Mouse (Mus musculus) midbrain, embryonic 11.5 days (tissue): ENCODE data around the gene Rnf151. TPM values are rescaled to one million over a fixed set of nuclear protein-coding genes. Genes with fewer than 3 reads are reported as not detected.

Experiments used
- ATAC-seq: fragments of 200-750 bp; cut with Nextera tagmentation; 2 replicates; pipeline ENCODE4 v1.8.0; 2017; ENCODE audit warnings: moderate TSS enrichment, moderate library complexity; ENCODE audit not compliant: low FRiP score
- DNase-seq: peaks from one replicate; pipeline ENCODE4 v3.0.0; 2015; ENCODE audit warnings: low spot score; ENCODE audit errors: missing footprints
- H3K27ac ChIP-seq: fragments of 300-500 bp; sonication (generic); 2 replicates; pipeline ENCODE4 v1.5.1; 2014; ENCODE audit warnings: low read depth, low read length
- H3K27me3 ChIP-seq: fragments of 300-500 bp; sonication (generic); 2 replicates; pipeline ENCODE4 v1.6.1; 2014; ENCODE audit warnings: mild to moderate bottlenecking, low read length, moderate library complexity, mixed read lengths; ENCODE audit not compliant: control insufficient read depth, insufficient read depth
- H3K36me3 ChIP-seq: fragments of 300-500 bp; sonication (generic); 2 replicates; pipeline ENCODE4 v1.6.1; 2014; ENCODE audit warnings: mild to moderate bottlenecking, low read length, moderate library complexity, mixed read lengths; ENCODE audit not compliant: control insufficient read depth, insufficient read depth
- H3K4me1 ChIP-seq: fragments of 300-500 bp; sonication (generic); 2 replicates; pipeline ENCODE4 v1.6.1; 2014; ENCODE audit warnings: low read length; ENCODE audit not compliant: control insufficient read depth, insufficient read depth
- H3K4me2 ChIP-seq: fragments of 300-500 bp; sonication (generic); 2 replicates; pipeline ENCODE4 v1.6.1; 2014; ENCODE audit warnings: mild to moderate bottlenecking, moderate library complexity
- H3K4me3 ChIP-seq: fragments of 300-500 bp; sonication (generic); 2 replicates; pipeline ENCODE4 v1.5.1; 2014; ENCODE audit warnings: low read depth, low read length
- H3K9ac ChIP-seq: fragments of 300-500 bp; sonication (generic); 2 replicates; pipeline ENCODE4 v1.6.1; 2014; ENCODE audit warnings: low read length
- H3K9me3 ChIP-seq: fragments of 300-500 bp; sonication (generic); 2 replicates; pipeline ENCODE4 v1.6.1; 2016; ENCODE audit warnings: low read length; ENCODE audit not compliant: control insufficient read depth
- WGBS: fragments of 180-500 bp; shearing (Covaris S2); extraction: QIAGEN DNeasy Blood & Tissue Kit; methylation state at CpG from one replicate; pipeline ENCODE4 v1.1.7; 2014; 5-methylcytosine and 5-hydroxymethylcytosine counted together
- polyA plus RNA-seq: library from polyadenylated mRNA; unstranded; fragments of >200 nt; fragmentation: Nextera tagmentation; extraction: Ambion mirVana; gene quantifications from 2 replicates; pipeline ENCODE4 v1.2.1, GENCODE M21; 2014

The Rnf151 gene
- polyA plus RNA-seq, 1 experiment from 2014 or later: 0.22 TPM

GRCm38 (mm10) chr17:24697985-24698384 lies 19.9 kb downstream of the Rnf151 start:
- Histone ChIP-seq H3K9me3 (no peaks in the 10 kb centered on the region), H3K4me3 (no peak overlapping the region), H3K36me3 (peaks cover 15% of the 10 kb centered on the region), H3K4me2 (no peak overlapping the region), H3K4me1 (peaks cover 10% of the 10 kb centered on the region), H3K27me3 (no peaks in the 10 kb centered on the region), H3K27ac (no peak overlapping the region), H3K9ac (no peak overlapping the region)
- DNase-seq (no peak), ATAC-seq (no peak)
- 22% methylated on average over 5 of the region's 5 CpGs for WGBS

- H3K9ac ChIP-seq: peak within 1 kb of the TSS; percentile 91
- H3K4me3 ChIP-seq: peak within 1 kb of the TSS; percentile 89
- peaks cover 2% of the 10 kb centered on the region; the same call in 1 of the 2 replicates for H3K36me3 ChIP-seq
- peak within 1 kb of the TSS; percentile 59 for H3K27ac ChIP-seq
- H3K27me3 ChIP-seq: no peaks in the 10 kb centered on the region; the same call in 1 of the 2 replicates
- H3K4me1 ChIP-seq: peaks cover 10% of the 10 kb centered on the region
- ATAC-seq (peak; percentile 93), DNase-seq (peak; percentile 98)
- H3K4me2 ChIP-seq: peak within 1 kb of the TSS; percentile 83
- no peaks in the 10 kb centered on the region for H3K9me3 ChIP-seq
- under 1% methylated on average over 60 of the region's 76 CpGs for WGBS
These were observed 21.7 kb downstream of the Rnf151 start, which contains the start of the genes Gfer and Noxo1 for GRCm38 (mm10) chr17:24696011-24696697. TSS of gene Gfer (minus strand) at chr17:24696156. TSS of gene Noxo1 (plus strand) at chr17:24696234.

- Histone ChIP-seq H3K9me3 (no peaks in the 10 kb centered on the region), H3K4me3 (peak overlapping the region; percentile 89), H3K27ac (peak overlapping the region; percentile 59), H3K36me3 (peaks cover under 1% of the 10 kb centered on the region; the same call in 1 of the 2 replicates), H3K27me3 (peaks cover 7% of the 10 kb centered on the region), H3K9ac (peak overlapping the region; percentile 91), H3K4me2 (peak overlapping the region; percentile 83), H3K4me1 (peaks cover 10% of the 10 kb centered on the region)
- ATAC-seq: no peak; the same call in 1 of the 2 replicates
- DNase-seq: no peak
- WGBS: 8% methylated on average over 48 of the region's 51 CpGs
These were observed 22.4 kb downstream of the Rnf151 start for GRCm38 (mm10) chr17:24695326-24696010.

DNA sequence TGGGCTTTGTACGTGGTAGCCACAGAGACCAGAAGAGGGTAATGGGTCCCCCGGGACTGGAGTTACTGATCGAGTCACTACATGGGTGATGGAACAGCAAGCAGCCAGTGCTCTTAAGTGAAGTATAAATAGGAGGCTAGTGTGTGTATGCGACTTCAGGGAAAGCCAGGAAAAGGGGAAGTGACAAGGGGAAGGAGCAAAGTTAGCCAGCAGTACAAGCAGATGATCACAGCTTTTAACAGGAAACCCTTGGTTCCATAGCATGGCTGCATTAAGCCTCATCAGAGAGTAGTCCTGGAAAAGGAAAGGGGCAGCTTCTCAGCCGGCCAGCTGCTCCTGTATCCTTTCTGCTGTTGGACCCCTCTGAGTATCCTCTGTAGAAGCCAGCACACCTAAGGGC lies 25.5 kb downstream of the Rnf151 start:
- peaks cover 14% of the 10 kb centered on the region for H3K4me1 ChIP-seq
- H3K9me3 ChIP-seq: no peaks in the 10 kb centered on the region
- peaks cover 36% of the 10 kb centered on the region for H3K27me3 ChIP-seq
- H3K9ac ChIP-seq: no peak overlapping the region
- H3K27ac ChIP-seq: no peak overlapping the region
- ATAC-seq: no peak
- H3K4me2 ChIP-seq: no peak overlapping the region
- H3K36me3 ChIP-seq: no peaks in the 10 kb centered on the region
- no peak for DNase-seq
- no peak overlapping the region for H3K4me3 ChIP-seq
- 92% methylated on average over 5 of the region's 5 CpGs for WGBS

DNA sequence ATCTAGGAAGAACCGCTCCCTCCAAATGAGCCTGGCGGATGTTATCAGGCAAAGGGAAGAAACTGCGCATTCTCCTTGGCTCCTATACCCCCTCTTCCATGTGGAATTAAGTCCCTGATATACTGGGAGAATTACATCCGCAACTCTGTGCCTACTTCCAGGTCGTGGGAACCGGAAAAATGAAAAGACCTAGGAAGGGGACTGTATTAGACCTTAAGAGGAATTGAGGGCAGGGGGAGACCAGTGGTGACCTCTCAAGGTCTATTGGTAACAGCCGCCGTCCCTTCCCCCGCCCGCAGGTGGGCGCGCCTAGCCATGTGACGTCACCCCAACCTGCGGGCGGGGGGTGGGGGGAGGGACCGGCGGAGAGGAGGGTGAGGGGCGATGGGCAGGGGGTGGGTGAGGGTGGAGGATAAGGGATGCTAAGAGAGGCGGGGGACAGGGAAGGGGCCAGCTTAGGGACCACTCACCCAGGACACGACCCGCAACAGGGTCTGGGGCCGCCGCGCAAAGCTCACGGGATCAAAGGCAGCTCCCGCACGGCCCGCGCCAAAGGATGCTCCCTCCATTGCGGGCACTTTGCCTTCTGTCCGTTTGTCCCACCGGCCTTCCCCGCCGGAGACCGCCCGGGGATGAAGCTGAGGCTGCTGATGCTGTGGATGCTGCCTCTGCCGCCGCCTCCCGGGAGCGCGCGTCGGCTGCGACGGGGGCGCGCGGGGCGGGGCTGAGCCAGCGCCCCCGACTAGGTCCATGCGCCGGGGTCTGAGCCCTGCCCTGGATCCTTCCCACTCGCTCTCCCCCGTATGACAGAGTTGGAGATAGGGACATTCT lies 28.4 kb downstream of the Rnf151 start, which contains the start of gene Syngr3:
Syngr3 (minus strand) TSS at position 705 of the 831 bp plus-strand sequence.
- 1% methylated on average over 53 of the region's 55 CpGs for WGBS
- DNase-seq (peak; percentile 96), ATAC-seq (peak; percentile 64)
- Histone ChIP-seq H3K9me3 (no peaks in the 10 kb centered on the region), H3K27ac (no peak within 1 kb of the TSS), H3K36me3 (no peaks in the 10 kb centered on the region), H3K4me2 (peak within 1 kb of the TSS; percentile 92), H3K4me3 (peak within 1 kb of the TSS; percentile 64), H3K4me1 (peaks cover 6% of the 10 kb centered on the region), H3K27me3 (peaks cover 42% of the 10 kb centered on the region), H3K9ac (peak within 1 kb of the TSS; percentile 73)

- Histone ChIP-seq H3K4me2 (peak overlapping the region; percentile 36), H3K4me3 (peak overlapping the region; percentile 4; the same call in 1 of the 2 replicates), H3K9me3 (no peaks in the 10 kb centered on the region), H3K9ac (no peak overlapping the region), H3K4me1 (peaks cover 4% of the 10 kb centered on the region; the same call in 1 of the 2 replicates), H3K27ac (no peak overlapping the region), H3K36me3 (no peaks in the 10 kb centered on the region), H3K27me3 (peaks cover 42% of the 10 kb centered on the region)
- ATAC-seq (no peak), DNase-seq (peak; percentile 88)
- 22% methylated on average over 23 of the region's 23 CpGs for WGBS
These were observed 30.3 kb downstream of the Rnf151 start for GRCm38 (mm10) chr17:24687599-24687998.

DNA sequence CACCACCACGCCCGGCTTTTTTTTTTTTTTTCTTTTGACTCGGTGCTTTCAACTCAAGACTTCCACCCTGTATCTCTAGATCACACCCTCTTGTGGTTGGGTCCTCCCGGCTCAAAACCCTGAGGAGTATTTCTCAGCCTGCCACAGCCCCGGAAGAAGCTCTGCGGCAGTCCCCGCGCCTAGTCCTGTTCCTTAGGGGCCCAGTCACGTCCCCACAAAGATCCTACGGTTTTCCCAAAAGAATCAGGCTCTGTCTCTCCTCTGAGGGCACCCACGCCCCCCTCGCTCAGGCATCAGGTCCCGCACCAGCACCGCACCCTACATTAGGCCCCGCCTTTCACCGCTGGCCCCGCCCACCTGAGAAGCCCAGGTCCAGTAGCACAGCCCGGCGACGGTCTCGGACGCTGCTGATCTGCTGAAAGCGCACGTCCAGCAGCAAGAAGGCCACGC lies 30.7 kb downstream of the Rnf151 start:
- Histone ChIP-seq H3K4me2 (peak overlapping the region; percentile 36), H3K27ac (no peak overlapping the region), H3K9me3 (no peaks in the 10 kb centered on the region), H3K27me3 (peaks cover 42% of the 10 kb centered on the region), H3K36me3 (no peaks in the 10 kb centered on the region), H3K4me1 (peaks cover 4% of the 10 kb centered on the region; the same call in 1 of the 2 replicates), H3K9ac (no peak overlapping the region), H3K4me3 (peak overlapping the region; percentile 4; the same call in 1 of the 2 replicates)
- ATAC-seq: peak; percentile 34; the same call in 1 of the 2 replicates
- peak; percentile 93 for DNase-seq
- WGBS: 5% methylated on average over 25 of the region's 25 CpGs

DNA sequence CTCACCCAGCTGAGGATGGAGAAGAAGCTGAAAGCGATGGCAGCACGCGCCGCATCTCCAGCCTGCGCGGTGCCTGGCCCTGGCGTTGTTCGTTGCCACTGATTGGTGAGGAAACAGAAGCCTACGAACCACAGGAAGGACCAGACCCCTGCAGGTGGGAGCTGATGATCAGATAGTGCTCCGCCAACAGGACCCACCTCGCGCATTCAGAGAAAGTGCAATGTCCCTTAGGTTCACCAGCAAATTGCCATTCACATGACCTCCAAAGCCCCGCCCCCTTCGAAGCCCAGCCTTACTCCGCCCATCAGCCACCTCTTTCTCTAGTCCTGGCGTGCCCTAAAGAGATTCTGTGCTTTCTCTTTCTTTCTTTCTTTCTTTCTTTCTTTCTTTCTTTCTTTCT lies 31.3 kb downstream of the Rnf151 start:
- Histone ChIP-seq H3K4me1 (peaks cover 4% of the 10 kb centered on the region; the same call in 1 of the 2 replicates), H3K4me2 (no peak overlapping the region), H3K4me3 (no peak overlapping the region), H3K27me3 (peaks cover 42% of the 10 kb centered on the region), H3K27ac (no peak overlapping the region), H3K9me3 (no peaks in the 10 kb centered on the region), H3K36me3 (peaks cover 1% of the 10 kb centered on the region; the same call in 1 of the 2 replicates), H3K9ac (no peak overlapping the region)
- ATAC-seq (no peak), DNase-seq (peak; percentile 86)
- 28% methylated on average over 16 of the region's 16 CpGs for WGBS
